In genomic region chr13:105054941-105055309, GRCm38 (mm10) we compare ENCODE assay signal across 9 mouse cellular contexts. TPM values are rescaled to one million over a fixed set of nuclear protein-coding genes. Genes with fewer than 3 reads are reported as not detected.
A peak's percentile ranks its signal among the peaks of the same experiment; 100 is the strongest.
DNase-seq lines count a peak whose midpoint lies in the region; ATAC-seq lines count a peak whose summit lies in the region.
"Had no signal": no experiment of that assay in that cellular context is flagged by ENCODE, and none has a peak within 500 bp of the region (broad histone marks: within the 10 kb centered on the region; RNA-seq: fewer than 3 reads in every experiment).

No protein-coding gene starts in this region.

- no peaks in the 10 kb centered on the region for H3K36me3 ChIP-seq in kidney, embryonic 14.5 days (ENCODE audit: control insufficient read depth, insufficient read depth, low read length)
- H3K36me3 ChIP-seq in embryonic facial prominence, embryonic 12.5 days: no peaks in the 10 kb centered on the region
- no peaks in the 10 kb centered on the region for H3K36me3 ChIP-seq in intestine, embryonic 14.5 days (ENCODE audit: control insufficient read depth, insufficient read depth, low read length)

- H3K4me2 ChIP-seq in kidney, embryonic 14.5 days (replicated peaks; ENCODE audit: low read depth, low read length): peak overlapping the region; percentile 93
- peak overlapping the region; percentile 90 for H3K4me2 ChIP-seq in embryonic facial prominence, embryonic 12.5 days (replicated peaks)
- H3K4me2 ChIP-seq in intestine, embryonic 14.5 days (ENCODE audit: low read length): peak overlapping the region; percentile 73

- DNase-seq in kidney, adult 11 months: no peak
- DNase-seq in intestine, embryonic 14.5 days (ENCODE audit: low spot score): no peak
- peak; percentile 19 for DNase-seq in naive thymus-derived CD4-positive, alpha-beta T cell, adult 2 months (ENCODE audit: low read depth)
- no peak for DNase-seq in adrenal gland, postnatal 4 days (ENCODE audit: low spot score in 2 of 2)
- DNase-seq in left cerebral cortex, postnatal 10 days (ENCODE audit: extremely low spot score in 1 of 2, low spot score in 2 of 2): no peak
- no peak for DNase-seq in c-Kit-positive CD71-positive TER-119-positive erythroid progenitor cells, embryonic 14.5 days (ENCODE audit: low spot score)

- H3K4me1 ChIP-seq in kidney, embryonic 14.5 days (ENCODE audit: control insufficient read depth, insufficient read depth, low read length): peaks cover 8% of the 10 kb centered on the region; the same call in 1 of the 2 replicates
- peaks cover 9% of the 10 kb centered on the region; the same call in 1 of the 2 replicates for H3K4me1 ChIP-seq in embryonic facial prominence, embryonic 12.5 days
- peaks cover 4% of the 10 kb centered on the region; the same call in 1 of the 2 replicates for H3K4me1 ChIP-seq in intestine, embryonic 14.5 days (replicated peaks; ENCODE audit: control insufficient read depth, insufficient read depth, low read length)

- peak; percentile 30; the same call in 1 of the 2 replicates for ATAC-seq in kidney, embryonic 14.5 days (ENCODE audit: low FRiP score, low TSS enrichment)
- no peak for ATAC-seq in embryonic facial prominence, embryonic 12.5 days (ENCODE audit: insufficient number of reproducible peaks, insufficient read depth, low FRiP score, low TSS enrichment)
- 0 out of 2 replicates have a peak, but pooled peaks have one; percentile 21 for ATAC-seq in intestine, embryonic 14.5 days (replicated peaks; ENCODE audit: low FRiP score, low TSS enrichment, low read depth)

- 0 out of 2 replicates have a peak overlapping the region, but pooled peaks have one; percentile 8 for H3K27ac ChIP-seq in kidney, embryonic 14.5 days (ENCODE audit: low read depth, low read length)
- H3K27ac ChIP-seq in embryonic facial prominence, embryonic 12.5 days: no peak overlapping the region
- peak overlapping the region; percentile 51; the same call in 1 of the 2 replicates for H3K27ac ChIP-seq in intestine, embryonic 14.5 days (ENCODE audit: low read depth)

- peak overlapping the region; percentile 61 for H3K4me3 ChIP-seq in kidney, embryonic 14.5 days (ENCODE audit: low read length)
- peak overlapping the region; percentile 47 for H3K4me3 ChIP-seq in embryonic facial prominence, embryonic 12.5 days
- H3K4me3 ChIP-seq in intestine, embryonic 14.5 days (ENCODE audit: low read depth, low read length): peak overlapping the region; percentile 62

- 2% methylated on average over 7 of the region's 8 CpGs for WGBS in kidney, embryonic 14.5 days
- under 1% methylated on average over 8 of the region's 8 CpGs for WGBS in embryonic facial prominence, embryonic 12.5 days
- 1% methylated on average over 8 of the region's 8 CpGs for WGBS in intestine, embryonic 14.5 days

- no peaks in the 10 kb centered on the region for H3K9me3 ChIP-seq in kidney, embryonic 14.5 days (ENCODE audit: control insufficient read depth, low read length)
- no peaks in the 10 kb centered on the region for H3K9me3 ChIP-seq in embryonic facial prominence, embryonic 12.5 days
- H3K9me3 ChIP-seq in intestine, embryonic 14.5 days (ENCODE audit: control insufficient read depth, low read length): no peaks in the 10 kb centered on the region

- H3K9ac ChIP-seq in kidney, embryonic 14.5 days (ENCODE audit: low read depth, low read length): peak overlapping the region; percentile 57; the same call in 1 of the 2 replicates
- H3K9ac ChIP-seq in embryonic facial prominence, embryonic 12.5 days: no peak overlapping the region
- H3K9ac ChIP-seq in intestine, embryonic 14.5 days (ENCODE audit: low read length): peak overlapping the region; percentile 51

- intact Hi-C loops in left cerebral cortex, postnatal 10 days (cut with DNase I): loop anchor here (5.0 to 10.0 kb wide), 3 partner anchors 93 to 240 kb away; partner anchors contain the start of gene Cwc27

- H3K27me3 ChIP-seq in kidney, embryonic 14.5 days (ENCODE audit: control insufficient read depth, insufficient read depth, low read length): peaks cover 13% of the 10 kb centered on the region; the same call in 1 of the 2 replicates
- H3K27me3 ChIP-seq in embryonic facial prominence, embryonic 12.5 days: peaks cover 16% of the 10 kb centered on the region
- peaks cover 21% of the 10 kb centered on the region for H3K27me3 ChIP-seq in intestine, embryonic 14.5 days (replicated peaks; ENCODE audit: control insufficient read depth, insufficient read depth, low read length)

RNA-seq across cellular contexts. Expression of gene Rgs7bp, which starts 0.2 kb away (rescaled TPM):
- 1.8 and 1.9 TPM in 2 replicates for polyA plus RNA-seq in kidney, embryonic 14.5 days (2014; fragmentation: Nextera tagmentation; extraction: Ambion mirVana)
- 3.8 and 4.8 TPM in 2 replicates for polyA plus RNA-seq in embryonic facial prominence, embryonic 12.5 days (2016; fragmentation: Nextera tagmentation; extraction: Ambion mirVana)
- polyA plus RNA-seq in intestine, embryonic 14.5 days (2014; fragmentation: Nextera tagmentation; extraction: Ambion mirVana): 2.2 and 2.7 TPM in 2 replicates
- 1 to 10 TPM; 3.1 to 3.2 TPM for total RNA-seq in adrenal gland, postnatal 4 days (2021)
- total RNA-seq in left cerebral cortex, postnatal 10 days (2021): 100 to 1,000 TPM; 100 to 101 TPM

RNA-seq across cellular contexts. Expression of gene 4933425L06Rik, which starts 27.0 kb away (rescaled TPM):
- not detected in 2 replicates for polyA plus RNA-seq in kidney, embryonic 14.5 days (2014; fragmentation: Nextera tagmentation; extraction: Ambion mirVana)
- not detected in 2 replicates for polyA plus RNA-seq in embryonic facial prominence, embryonic 12.5 days (2016; fragmentation: Nextera tagmentation; extraction: Ambion mirVana)
- not detected in 2 replicates for polyA plus RNA-seq in intestine, embryonic 14.5 days (2014; fragmentation: Nextera tagmentation; extraction: Ambion mirVana)
- total RNA-seq in adrenal gland, postnatal 4 days (2021): not detected
- not detected for total RNA-seq in left cerebral cortex, postnatal 10 days (2021)
- total RNA-seq: hematopoietic stem cell, adult 5-6 weeks had no signal
